Mouse (Mus musculus) kidney, embryonic 15.5 days (tissue): ENCODE measurements around the gene Cep44. TPM values are rescaled to one million over a fixed set of nuclear protein-coding genes. Genes with fewer than 3 reads are reported as not detected.

Source experiments
- ATAC-seq: fragments of 200-750 bp; cut with Nextera tagmentation; replicated peaks from 2 replicates; pipeline ENCODE4 v1.8.0; 2017; ENCODE audit warnings: moderate TSS enrichment; ENCODE audit not compliant: low FRiP score
- H3K27ac ChIP-seq: fragments of 300-500 bp; sonication (generic); 2 replicates; pipeline ENCODE4 v1.5.1; 2015; ENCODE audit warnings: mild to moderate bottlenecking, inconsistent platforms
- H3K27me3 ChIP-seq: fragments of 300-500 bp; sonication (generic); 2 replicates; pipeline ENCODE4 v1.6.1; 2015; ENCODE audit warnings: inconsistent platforms
- H3K36me3 ChIP-seq: fragments of 300-500 bp; sonication (generic); 2 replicates; pipeline ENCODE4 v1.6.1; 2015; ENCODE audit warnings: inconsistent platforms
- H3K4me1 ChIP-seq: fragments of 300-500 bp; sonication (generic); 2 replicates; pipeline ENCODE4 v1.6.1; 2015; ENCODE audit warnings: inconsistent platforms
- H3K4me2 ChIP-seq: fragments of 300-500 bp; sonication (generic); 2 replicates; pipeline ENCODE4 v1.6.1; 2015; ENCODE audit warnings: moderate library complexity, mild to moderate bottlenecking, inconsistent platforms
- H3K4me3 ChIP-seq: fragments of 300-500 bp; sonication (generic); replicated peaks from 2 replicates; pipeline ENCODE4 v1.5.1; 2015; ENCODE audit warnings: mild to moderate bottlenecking, inconsistent platforms
- H3K9ac ChIP-seq: fragments of 300-500 bp; sonication (generic); 2 replicates; pipeline ENCODE4 v1.6.1; 2015; ENCODE audit warnings: mild to moderate bottlenecking, inconsistent platforms
- H3K9me3 ChIP-seq: fragments of 300-500 bp; sonication (generic); replicated peaks from 2 replicates; pipeline ENCODE4 v1.6.1; 2016; ENCODE audit warnings: inconsistent platforms
- WGBS: fragments of 180-500 bp; shearing (Covaris S2); methylation state at CpG from one replicate; pipeline ENCODE4 v1.1.7; 2015; ENCODE audit warnings: mixed read lengths; 5-methylcytosine and 5-hydroxymethylcytosine counted together
- polyA plus RNA-seq: library from polyadenylated mRNA; unstranded; fragments of >200 nt; fragmentation: Nextera tagmentation; extraction: Ambion mirVana; gene quantifications from 2 replicates; pipeline ENCODE4 v1.2.1, GENCODE M21; 2015

The Cep44 gene
- polyA plus RNA-seq, 1 experiment from 2014 or later, result 40.1 TPM

DNA sequence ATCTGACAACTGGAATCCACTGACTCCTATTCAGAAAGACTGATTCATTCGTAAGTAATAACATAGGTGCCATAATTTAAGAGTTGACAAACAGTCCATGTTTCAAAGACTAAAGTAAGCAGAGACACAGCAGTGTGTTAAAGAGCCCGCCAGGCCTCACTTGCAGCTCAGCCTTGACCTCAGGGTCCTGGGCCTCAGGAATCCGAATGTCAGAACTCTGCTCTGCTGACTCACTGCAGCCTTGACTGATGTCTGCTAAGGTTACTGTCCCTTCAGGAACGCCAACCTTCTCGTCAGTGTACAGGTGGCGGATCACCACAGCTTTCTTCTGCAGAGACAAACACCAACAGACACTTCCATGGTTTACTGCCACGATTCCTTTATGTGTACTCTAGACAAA lies 10.1 kb downstream of the Cep44 start:
- H3K27me3 ChIP-seq, result no peaks in the 10 kb centered on the region
- H3K4me1 ChIP-seq, result no peaks in the 10 kb centered on the region
- no peaks in the 10 kb centered on the region for H3K9me3 ChIP-seq
- no peak overlapping the region for H3K4me3 ChIP-seq
- H3K27ac ChIP-seq, result no peak overlapping the region
- H3K4me2 ChIP-seq, result no peak overlapping the region
- H3K36me3 ChIP-seq, result peaks cover 78% of the 10 kb centered on the region
- no peak overlapping the region for H3K9ac ChIP-seq
- WGBS, result 85% methylated on average over 7 of the region's 7 CpGs
- ATAC-seq, result no peak

GRCm38 (mm10) chr8:56530359-56530758 lies 20.5 kb downstream of the Cep44 start:
- Histone ChIP-seq H3K9me3 (no peaks in the 10 kb centered on the region), H3K36me3 (peaks cover 15% of the 10 kb centered on the region), H3K4me1 (no peaks in the 10 kb centered on the region), H3K4me2 (no peak overlapping the region), H3K9ac (no peak overlapping the region), H3K27me3 (no peaks in the 10 kb centered on the region), H3K4me3 (no peak overlapping the region), H3K27ac (no peak overlapping the region)
- 5% methylated on average over 3 of the region's 3 CpGs for WGBS
- ATAC-seq, result no peak

DNA sequence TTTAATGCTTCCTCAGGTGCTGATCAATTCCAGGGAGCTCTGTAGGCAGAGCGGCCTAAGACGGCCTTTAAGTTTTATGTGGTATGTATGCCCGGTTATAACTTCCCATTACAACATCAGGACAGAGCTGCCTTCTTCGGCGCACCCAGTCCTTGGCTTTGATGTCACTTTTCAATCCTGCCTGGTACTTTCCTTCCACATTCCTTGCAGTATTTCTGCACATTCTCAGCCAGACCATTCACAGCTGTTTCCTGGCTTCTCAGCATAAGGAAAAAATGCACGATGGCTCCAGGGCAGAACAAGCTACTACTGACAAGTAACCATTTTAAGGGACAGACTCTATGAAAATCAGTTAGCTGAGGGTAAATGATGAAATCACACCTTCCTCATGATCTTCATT lies 22.0 kb downstream of the Cep44 start:
- H3K9ac ChIP-seq, result no peak overlapping the region
- no peak overlapping the region for H3K27ac ChIP-seq
- H3K36me3 ChIP-seq, result peaks cover 14% of the 10 kb centered on the region
- H3K27me3 ChIP-seq, result no peaks in the 10 kb centered on the region
- ATAC-seq, result no peak
- no peaks in the 10 kb centered on the region for H3K4me1 ChIP-seq
- WGBS, result 77% methylated on average over 6 of the region's 6 CpGs
- no peak overlapping the region for H3K4me2 ChIP-seq
- no peak overlapping the region for H3K4me3 ChIP-seq
- no peaks in the 10 kb centered on the region for H3K9me3 ChIP-seq

DNA sequence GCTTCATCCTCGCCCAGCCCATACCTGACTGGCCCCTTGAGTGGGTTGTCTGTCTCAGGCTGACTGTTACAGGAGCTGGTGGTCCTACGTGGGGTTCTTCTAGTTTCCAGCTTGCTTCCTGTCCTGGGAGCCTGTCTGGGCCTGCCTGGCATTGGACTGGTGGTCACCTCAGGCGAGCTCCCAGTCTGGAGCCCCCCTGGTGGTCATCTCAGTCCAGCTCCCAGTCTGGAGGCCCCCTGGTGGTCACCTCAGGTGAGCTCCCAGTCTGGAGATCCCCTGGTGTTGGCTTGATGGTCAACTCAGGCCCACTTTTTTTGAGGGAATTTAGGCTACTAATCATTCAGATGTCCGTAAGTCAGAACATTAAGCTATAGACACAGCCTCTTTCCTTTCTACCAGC lies 29.8 kb downstream of the Cep44 start:
- no peak for ATAC-seq
- Histone ChIP-seq H3K36me3 (no peaks in the 10 kb centered on the region), H3K4me2 (no peak overlapping the region), H3K4me3 (no peak overlapping the region), H3K27me3 (no peaks in the 10 kb centered on the region), H3K9me3 (no peaks in the 10 kb centered on the region), H3K27ac (no peak overlapping the region), H3K9ac (no peak overlapping the region), H3K4me1 (no peaks in the 10 kb centered on the region)
- 76% methylated on average over 4 of the region's 4 CpGs for WGBS

GRCm38 (mm10) chr8:56520249-56520648 lies 30.6 kb downstream of the Cep44 start:
- H3K27ac ChIP-seq, result no peak overlapping the region
- H3K9me3 ChIP-seq, result no peaks in the 10 kb centered on the region
- WGBS, result 88% methylated on average over 2 of the region's 2 CpGs
- H3K4me1 ChIP-seq, result no peaks in the 10 kb centered on the region
- no peak overlapping the region for H3K4me3 ChIP-seq
- H3K36me3 ChIP-seq, result no peaks in the 10 kb centered on the region
- no peak overlapping the region for H3K4me2 ChIP-seq
- no peaks in the 10 kb centered on the region for H3K27me3 ChIP-seq
- ATAC-seq, result no peak
- H3K9ac ChIP-seq, result no peak overlapping the region

- Histone ChIP-seq H3K9ac (no peak overlapping the region), H3K4me2 (no peak overlapping the region), H3K4me3 (no peak overlapping the region), H3K27ac (no peak overlapping the region), H3K4me1 (no peaks in the 10 kb centered on the region), H3K36me3 (no peaks in the 10 kb centered on the region), H3K27me3 (no peaks in the 10 kb centered on the region), H3K9me3 (no peaks in the 10 kb centered on the region)
- 50% methylated on average over 6 of the region's 6 CpGs for WGBS
- ATAC-seq, result 0 out of 2 replicates have a peak, but pooled peaks have one; percentile 46
Measured at GRCm38 (mm10) chr8:56518848-56519247, 32.0 kb downstream of the Cep44 start.

DNA sequence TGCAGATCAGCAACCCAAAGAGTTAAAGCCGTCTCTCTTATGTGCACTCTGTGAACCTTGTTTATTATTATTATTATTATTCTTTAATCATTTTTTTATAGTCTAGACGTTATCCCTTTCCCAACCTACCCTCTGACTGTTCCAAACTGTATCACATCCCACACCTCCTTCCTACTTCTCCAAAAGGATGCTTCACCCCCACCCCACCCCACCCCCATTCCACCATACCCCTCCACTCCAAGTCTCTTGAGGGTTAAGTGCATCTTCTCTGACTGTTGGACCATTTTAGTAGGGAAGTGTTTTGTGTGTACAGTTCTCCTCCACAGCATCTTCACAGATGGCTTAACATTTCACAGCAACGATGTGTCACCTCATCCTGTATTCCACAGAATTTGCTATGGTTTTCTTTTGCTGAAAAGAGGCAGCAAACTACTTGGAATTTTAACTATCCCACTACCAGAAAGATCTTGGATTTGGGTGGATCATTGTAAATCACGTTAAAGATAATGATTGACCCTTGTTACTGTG lies 41.8 kb downstream of the Cep44 start:
- H3K4me1 ChIP-seq, result no peaks in the 10 kb centered on the region
- H3K27ac ChIP-seq, result no peak overlapping the region
- no peak overlapping the region for H3K4me3 ChIP-seq
- no peaks in the 10 kb centered on the region for H3K9me3 ChIP-seq
- ATAC-seq, result no peak
- H3K27me3 ChIP-seq, result no peaks in the 10 kb centered on the region
- no peak overlapping the region for H3K4me2 ChIP-seq
- H3K36me3 ChIP-seq, result no peaks in the 10 kb centered on the region
- WGBS, result 72% methylated on average over 4 of the region's 4 CpGs
- no peak overlapping the region for H3K9ac ChIP-seq

DNA sequence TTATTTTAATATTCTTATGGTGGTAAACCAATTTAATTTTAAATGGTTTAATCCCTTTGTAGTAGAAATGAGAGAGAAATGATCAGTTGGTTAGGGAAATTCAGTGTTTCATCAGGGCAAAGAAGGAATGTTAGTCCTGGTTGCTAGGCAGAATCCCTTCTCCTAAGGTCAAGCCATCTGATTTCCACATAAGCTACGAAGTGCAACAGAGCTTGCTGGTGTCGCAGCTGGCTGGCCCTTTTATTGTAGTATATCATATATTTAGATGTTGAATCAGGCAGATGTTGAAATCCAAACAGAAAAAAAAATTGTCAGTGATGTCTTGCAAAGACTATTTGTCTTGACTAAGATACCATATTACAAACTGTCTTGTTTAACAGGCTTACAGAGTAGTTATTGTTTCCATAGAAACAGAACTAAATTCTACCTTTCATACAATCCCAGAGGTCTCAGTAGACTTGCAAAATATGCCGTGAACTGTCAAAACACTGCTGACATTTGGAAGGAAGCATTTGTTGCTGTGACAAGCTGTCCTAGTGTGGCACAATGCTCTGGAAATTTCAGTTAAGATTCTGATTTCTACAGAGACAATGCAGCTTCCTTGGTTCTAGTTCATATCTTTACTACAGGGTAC lies 42.4 kb downstream of the Cep44 start:
- no peaks in the 10 kb centered on the region for H3K9me3 ChIP-seq
- no peak overlapping the region for H3K9ac ChIP-seq
- H3K4me1 ChIP-seq, result no peaks in the 10 kb centered on the region
- no peak overlapping the region for H3K4me2 ChIP-seq
- H3K36me3 ChIP-seq, result no peaks in the 10 kb centered on the region
- WGBS, result 67% methylated on average over 3 of the region's 3 CpGs
- H3K4me3 ChIP-seq, result no peak overlapping the region
- no peak for ATAC-seq
- H3K27ac ChIP-seq, result no peak overlapping the region
- no peaks in the 10 kb centered on the region for H3K27me3 ChIP-seq

DNA sequence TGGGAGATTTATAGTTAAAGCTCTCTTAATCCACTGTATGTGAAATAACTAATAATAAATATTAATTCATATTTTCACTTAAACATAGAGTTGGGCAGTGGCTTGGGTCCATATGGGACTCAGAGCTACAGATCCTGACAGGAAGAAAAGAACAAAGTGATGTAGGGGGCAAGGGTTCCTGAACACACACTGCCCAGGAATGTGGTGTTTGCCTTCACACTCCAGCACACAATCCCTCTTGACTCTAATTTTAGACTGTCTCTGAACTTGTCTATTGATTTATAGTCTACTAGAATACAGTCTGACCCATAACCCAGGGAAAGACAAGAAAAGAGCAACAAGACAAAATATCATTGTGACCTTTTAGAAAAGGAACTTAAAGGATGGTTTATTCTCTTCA lies 48.9 kb downstream of the Cep44 start:
- no peaks in the 10 kb centered on the region for H3K9me3 ChIP-seq
- H3K27me3 ChIP-seq, result no peaks in the 10 kb centered on the region
- no peak overlapping the region for H3K4me2 ChIP-seq
- H3K27ac ChIP-seq, result no peak overlapping the region
- no peak overlapping the region for H3K9ac ChIP-seq
- ATAC-seq, result peak; percentile 70; the same call in 1 of the 2 replicates
- H3K36me3 ChIP-seq, result no peaks in the 10 kb centered on the region
- no peaks in the 10 kb centered on the region for H3K4me1 ChIP-seq
- no peak overlapping the region for H3K4me3 ChIP-seq

DNA sequence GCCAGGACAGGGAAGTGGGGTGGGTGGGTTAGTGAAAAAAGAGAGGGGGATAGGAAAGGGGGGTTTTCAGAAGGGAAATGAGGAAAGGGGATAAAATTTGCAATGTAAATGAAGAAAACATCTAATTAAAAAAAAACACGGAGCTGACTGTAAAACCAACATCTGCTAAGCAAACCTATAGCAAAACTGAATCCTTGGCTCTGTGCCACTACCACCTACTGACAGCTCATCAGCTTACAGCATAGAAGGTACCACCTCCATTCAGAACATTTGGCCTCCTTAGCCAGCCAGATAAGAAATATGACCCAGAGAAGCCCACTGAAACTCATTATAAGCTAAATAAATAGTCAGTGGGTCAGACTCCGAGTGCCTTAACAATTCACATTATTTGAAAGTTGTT lies 61.4 kb downstream of the Cep44 start:
- no peaks in the 10 kb centered on the region for H3K9me3 ChIP-seq
- no peak overlapping the region for H3K4me3 ChIP-seq
- no peak overlapping the region for H3K4me2 ChIP-seq
- WGBS, result 47% methylated on average over 2 of the region's 2 CpGs
- no peaks in the 10 kb centered on the region for H3K4me1 ChIP-seq
- no peaks in the 10 kb centered on the region for H3K36me3 ChIP-seq
- no peak overlapping the region for H3K9ac ChIP-seq
- no peak overlapping the region for H3K27ac ChIP-seq
- H3K27me3 ChIP-seq, result no peaks in the 10 kb centered on the region
- ATAC-seq, result no peak

DNA sequence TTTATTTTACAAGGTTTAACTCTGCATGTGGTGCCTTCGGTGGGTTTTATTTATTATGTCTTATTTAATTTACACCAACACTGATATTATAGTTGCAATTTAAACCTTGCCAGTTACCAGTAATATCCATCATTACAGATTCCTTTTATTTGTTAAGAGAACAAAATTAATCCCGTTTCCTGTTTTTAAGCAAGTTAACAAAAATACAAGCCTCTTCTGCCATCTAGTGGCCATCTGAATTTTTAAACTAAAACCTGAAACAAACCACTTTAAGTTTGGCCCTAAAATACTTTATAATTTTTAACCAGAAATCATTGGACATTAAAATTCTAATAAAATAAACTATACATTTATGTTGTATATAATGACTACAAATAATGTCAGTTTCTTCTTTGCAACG lies 64.8 kb downstream of the Cep44 start:
- WGBS, result 36% methylated on average over 3 of the region's 3 CpGs
- Histone ChIP-seq H3K9ac (no peak overlapping the region), H3K27me3 (no peaks in the 10 kb centered on the region), H3K36me3 (no peaks in the 10 kb centered on the region), H3K9me3 (no peaks in the 10 kb centered on the region), H3K27ac (no peak overlapping the region), H3K4me3 (no peak overlapping the region), H3K4me1 (no peaks in the 10 kb centered on the region), H3K4me2 (no peak overlapping the region)
- ATAC-seq, result no peak
